Mouse (Mus musculus): ENCODE measurements around the gene Fbxl5.

The Fbxl5 gene

DNA sequence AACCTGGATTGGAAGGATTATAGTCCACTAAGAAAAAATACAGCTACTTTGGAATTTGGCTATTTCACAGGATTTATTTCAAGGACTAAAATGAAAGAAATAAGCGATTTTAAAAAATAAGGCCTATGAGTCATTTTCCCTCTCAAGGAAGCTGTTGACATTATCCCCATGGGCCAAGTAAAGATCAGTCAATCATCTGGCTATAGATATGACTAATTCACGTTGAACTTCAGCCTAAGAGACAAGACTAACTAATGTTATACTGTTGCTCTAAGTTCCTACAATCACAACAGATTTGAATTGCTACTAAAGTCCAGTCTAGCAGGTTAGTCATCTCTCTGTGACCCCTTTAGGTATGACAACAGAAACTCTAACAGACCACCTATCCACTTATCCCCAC, 37.4 kb downstream of the Fbxl5 start:
- no peak for DNase-seq (ENCODE audit: low read depth, low spot score)

DNA sequence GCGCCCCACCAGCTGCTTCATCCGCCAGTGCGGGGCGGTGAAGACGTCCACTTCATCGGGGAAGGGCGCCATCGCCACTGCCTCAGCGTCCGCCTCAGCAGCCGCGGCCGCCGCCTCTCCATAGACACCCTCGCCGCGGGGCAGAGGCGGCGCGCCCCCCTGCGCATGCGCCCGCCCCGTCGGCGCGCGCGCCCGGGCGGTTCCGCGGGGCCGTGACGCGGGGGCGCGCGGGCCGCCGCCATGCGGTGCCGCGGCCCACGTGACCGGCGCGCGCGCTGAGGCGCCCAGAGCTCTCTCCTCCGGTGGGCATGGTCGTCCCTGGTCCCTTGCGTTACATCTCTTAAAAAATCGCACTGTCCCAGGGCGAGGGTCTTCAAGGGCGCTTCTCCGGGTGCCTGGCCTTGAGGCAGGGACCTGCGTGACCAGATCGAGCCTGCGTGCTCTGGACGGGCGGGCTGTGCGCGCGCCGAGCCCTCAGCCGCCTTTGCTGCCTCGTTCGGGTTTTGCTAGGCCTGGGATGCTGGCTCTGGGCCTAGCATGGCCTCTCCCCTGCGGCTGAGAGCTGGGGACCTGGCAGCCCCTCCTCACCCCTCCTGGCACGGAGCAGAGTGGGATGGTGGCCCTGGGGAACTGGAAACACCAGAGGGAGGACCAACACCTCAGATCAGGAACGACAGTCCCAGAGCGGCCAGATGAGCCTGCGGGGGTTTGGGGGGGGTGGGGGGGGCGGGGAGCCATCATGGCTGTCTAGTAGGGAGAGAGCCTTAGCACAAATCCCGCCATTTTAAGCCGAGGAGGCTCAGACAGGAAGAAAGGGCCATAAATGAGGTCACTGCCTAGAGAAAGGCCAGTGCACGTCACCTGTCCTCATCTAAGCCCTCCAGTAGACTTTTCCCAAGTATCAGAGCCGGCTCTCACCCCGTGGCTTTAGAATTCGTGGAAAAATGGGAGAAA, 39.2 kb downstream of the Fbxl5 start:
- DNase-seq (ENCODE audit: low read depth, low spot score): peak; percentile 66

DNA sequence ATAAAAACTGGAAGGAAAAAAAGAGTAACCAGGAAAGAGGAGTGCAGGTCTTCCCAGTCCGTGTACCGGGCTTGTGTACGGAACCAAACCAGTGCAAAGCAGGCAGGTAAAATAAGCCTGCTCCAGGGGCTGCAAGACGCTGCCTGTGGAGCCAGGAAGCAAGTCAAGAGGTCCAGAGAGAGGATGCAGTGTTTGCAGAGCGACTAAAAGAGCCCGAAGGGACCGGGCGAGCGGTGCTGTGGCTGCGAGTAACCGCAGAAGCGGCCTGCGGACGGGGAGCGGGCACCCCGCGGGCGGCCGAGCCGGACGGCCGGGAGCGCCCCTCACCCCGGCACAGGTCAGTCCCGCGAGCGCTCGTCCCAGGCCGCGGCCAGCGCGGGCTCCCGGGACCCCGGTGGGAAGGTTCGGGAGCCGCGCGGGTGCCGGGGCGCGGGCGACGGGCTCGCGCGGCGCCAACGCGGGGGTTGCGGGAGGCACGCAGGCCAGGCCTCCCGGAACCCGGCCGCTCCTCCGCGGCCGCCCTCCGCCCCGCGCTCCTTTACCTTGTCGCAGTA, 39.9 kb downstream of the Fbxl5 start:
- DNase-seq (ENCODE audit: low read depth, low spot score): peak; percentile 17

DNA sequence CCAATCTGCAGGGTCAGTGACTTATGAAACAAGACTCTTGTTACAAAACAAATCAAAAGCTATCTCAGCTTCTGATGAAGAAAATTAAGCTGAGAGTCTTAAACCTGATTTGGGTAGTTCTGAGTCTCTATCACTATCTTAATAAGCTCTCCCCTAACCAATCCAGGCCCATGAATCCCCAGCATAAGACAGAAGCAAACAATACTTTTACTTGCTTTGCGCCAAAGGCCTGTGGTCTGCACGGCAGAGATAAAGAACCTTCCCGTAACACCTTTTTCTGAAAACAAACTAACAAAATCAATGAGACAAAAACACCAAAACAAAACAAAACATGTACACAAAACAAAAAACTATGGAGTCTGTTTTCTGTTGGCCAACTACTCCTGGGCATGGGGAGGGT, 42.9 kb downstream of the Fbxl5 start:
- no peak for DNase-seq (ENCODE audit: low read depth, low spot score)

DNA sequence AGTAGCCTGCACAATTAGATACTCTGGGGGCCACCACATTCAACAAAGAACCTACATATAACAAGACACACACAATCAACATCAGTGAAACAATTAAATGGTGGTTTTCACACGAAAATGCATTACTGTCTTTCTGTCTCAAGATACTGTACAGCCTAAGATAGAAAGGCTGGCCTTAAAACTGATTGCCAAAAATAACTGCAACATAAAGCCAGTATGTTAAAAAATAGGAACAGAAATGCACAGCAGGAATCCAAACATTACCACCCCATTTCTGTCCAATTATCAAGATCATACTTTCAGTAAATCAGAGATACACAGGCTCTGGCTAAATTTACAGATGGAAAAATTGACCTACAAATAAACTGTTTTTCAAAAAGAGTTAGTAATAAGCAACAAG, 44.4 kb downstream of the Fbxl5 start:
- DNase-seq (ENCODE audit: low read depth, low spot score): no peak

DNA sequence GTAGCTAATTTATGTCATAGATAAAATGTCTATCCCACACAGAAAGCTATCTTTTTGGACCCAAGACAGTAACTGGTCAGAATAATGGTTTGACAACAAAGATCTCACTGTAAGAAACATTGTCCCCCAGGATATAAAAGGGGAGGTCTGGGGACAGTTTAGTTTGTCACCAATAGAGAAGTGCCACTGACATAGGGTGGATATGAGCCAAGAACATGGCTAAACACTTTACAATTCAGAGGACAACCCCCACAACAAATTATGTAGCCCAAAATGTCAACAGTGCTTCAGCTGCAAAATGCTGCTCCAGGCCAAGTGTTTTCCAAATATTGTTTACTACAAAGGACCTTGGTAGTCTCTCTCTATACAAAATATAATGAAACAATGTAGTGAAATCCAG, 45.0 kb downstream of the Fbxl5 start:
- no peak for DNase-seq (ENCODE audit: low read depth, low spot score)

DNA sequence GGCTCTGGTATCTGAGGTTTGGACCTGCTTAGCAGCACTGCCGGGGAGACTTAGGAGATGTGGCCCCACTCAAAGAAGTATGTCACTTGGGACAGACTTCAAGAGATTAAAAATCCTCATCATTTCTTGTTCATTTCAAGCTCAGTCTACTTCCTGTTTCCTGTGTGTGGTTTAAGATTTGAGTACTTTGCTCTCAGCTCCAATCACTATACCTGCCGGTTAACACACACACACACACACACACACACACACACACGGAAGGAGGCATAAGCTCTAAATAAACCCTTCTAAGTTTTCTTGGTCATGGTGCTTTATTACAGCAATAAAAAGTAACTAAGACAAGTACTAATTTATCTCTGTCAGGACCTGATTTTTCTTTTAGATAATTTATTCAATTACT, 49.9 kb downstream of the Fbxl5 start:
- DNase-seq (ENCODE audit: low read depth, low spot score): no peak

DNA sequence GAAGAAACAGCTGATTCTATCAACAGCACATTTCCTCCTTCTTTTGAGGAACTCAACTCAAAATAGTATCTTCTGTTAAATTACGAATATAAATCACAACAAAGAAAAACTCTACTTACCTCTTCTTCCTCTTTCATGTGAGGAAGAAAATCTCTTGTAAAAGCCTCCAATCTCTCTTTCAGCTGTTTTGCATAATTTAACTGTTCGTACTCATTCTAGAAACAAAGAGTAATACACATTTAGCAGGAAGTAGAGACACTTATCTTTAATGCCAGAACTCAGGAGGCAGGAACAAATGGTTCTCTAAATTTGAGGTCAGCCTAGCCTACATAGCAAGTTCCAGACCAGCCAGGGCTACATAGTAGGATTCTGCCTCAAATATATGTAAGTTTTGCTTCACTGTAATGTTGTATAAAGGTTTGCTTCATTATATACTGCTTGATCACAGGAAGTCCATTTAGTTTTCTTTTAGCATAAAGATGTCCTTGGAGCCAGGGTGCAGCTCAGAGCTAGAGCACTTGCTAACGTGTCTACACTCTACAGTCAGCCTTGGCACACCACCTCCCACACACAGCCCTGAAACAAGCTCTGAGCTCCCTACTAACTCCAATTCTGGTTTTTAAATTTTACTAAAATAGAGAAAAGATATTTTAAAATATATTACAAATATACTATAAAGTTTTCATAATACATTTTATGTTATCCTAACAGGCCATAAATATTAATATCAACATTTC, 50.7 kb downstream of the Fbxl5 start:
- no peak for DNase-seq (ENCODE audit: low read depth, low spot score)

DNA sequence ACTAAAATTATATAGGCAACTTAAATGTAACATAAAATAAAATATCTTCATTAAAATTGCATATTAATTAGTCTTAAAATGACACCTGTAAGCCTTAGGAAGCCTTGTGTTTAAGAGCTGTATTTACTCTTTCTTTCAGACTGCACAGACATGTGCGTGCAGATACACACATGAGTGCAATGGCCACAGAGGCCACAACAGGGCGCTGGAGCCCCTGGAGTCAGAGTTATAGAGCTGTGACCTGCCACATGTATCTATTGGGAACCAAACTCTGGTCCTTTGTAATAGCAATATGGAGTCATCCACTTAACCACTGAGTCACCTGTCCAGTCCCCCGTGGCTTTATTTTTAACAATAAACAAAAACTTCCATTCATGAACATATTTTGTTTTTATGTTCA, 72.3 kb downstream of the Fbxl5 start:
- DNase-seq (ENCODE audit: low read depth, low spot score): no peak

DNA sequence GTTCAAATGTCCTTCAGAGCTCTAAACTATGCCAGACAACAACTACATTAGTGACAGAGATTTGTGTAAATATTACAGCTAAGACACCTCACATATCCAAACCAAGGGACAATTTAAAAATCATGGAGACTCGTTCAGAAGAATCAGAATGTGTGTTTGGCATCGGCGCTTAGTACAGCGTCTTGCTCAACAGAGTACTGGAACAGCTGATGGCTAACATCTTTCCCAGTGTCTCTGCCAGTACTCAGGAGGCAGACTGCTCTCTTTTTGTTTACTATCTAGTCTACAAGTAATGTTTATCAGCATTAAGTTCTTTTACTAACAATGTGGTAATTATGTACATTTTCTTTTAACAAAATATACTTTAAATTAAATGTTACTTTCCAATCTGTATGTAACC, 73.4 kb downstream of the Fbxl5 start:
- no peak for DNase-seq (ENCODE audit: low read depth, low spot score)

DNA sequence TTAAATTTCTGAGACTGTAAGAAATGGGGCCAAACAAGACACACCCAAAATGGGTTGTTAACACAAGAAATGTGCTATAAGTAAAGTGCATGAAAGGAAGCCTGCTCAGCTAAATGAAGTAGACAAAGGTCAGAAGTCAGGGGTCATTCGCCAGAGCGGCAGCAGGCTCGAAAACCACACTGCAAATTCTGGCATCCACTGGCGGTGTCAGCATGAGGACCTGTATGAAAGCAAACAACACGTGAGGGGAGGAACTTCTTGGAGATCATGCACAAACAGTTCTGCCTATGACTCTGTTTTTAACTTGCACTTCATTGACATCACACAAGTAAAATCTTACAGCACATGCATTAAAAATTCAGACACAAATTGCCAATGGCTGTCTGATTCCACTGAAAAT, 76.3 kb downstream of the Fbxl5 start:
- no peak for DNase-seq (ENCODE audit: low read depth, low spot score)

DNA sequence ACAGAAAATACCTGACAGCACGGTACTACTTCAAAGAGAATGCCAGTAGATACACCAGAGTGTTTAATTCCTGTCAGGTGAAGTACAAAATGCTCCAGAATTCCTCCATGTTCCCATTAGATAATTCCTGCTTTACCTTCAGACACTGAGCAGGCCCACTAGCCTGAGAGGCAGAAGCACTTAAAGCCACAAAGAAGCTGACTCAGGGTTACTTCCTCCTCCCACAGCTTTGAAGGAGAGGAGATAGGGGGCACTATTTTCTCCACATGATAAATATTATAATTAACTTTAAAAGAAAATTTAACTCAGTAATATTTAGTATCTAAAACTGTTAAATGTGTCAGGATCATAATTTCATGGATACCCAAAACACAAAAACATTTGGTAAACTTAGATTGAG, 77.3 kb downstream of the Fbxl5 start:
- no peak for DNase-seq (ENCODE audit: low read depth, low spot score)

DNA sequence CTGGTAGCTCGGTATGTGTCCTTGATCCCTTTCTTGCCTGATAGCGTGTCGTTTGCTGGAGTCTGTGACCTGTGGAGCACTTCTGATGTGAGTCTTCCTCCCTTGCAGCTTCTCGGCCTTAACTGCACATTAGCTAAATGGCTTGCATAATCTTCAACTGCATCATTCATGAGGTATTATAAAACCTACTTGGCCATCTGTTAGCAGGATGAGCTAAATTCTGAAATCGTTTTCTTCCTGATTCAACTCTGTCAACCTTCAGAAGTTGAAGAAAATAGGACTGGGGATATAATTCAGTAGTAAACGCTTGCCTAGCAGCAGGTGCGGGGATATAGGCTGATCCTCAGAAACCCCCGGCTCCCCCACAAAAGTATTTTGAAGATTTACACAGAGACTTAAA, 89.1 kb downstream of the Fbxl5 start:
- DNase-seq (ENCODE audit: low read depth, low spot score): no peak

DNA sequence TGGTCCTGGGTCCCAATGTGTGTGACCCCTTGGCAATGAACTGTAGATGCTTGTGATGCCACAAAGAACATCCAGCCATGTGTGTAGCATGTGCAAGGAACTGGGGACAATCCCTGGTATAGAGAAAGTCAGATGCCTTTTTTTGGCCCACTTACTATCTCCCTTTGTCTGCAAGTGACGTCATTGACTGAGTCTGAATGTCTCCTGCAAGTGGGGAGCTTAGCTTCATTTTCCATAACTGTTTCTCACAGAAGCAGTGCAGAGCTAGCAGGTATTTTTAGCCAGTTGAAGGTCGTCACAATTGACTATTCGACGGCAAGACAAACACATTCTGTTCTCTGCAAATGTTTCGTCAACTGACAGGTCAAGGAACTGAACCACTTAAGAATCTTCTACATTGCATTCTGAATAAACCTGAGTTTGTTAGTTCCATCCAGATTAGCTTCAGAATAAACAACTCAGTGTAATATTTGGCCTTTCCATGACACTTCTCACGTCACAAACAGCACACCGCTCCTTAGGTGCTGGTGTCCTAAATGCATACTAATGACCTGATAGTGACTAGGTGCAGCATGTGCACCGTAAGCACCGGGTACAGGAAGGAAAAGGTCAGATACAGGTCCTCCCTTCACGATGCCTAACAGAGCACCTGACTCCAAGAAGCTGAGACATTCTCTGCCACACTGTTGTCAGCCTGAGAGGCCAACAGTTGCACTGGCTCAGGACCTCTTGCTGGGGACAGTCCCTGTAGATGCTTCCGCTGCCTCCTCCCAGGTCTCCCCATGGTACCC, 92.9 kb downstream of the Fbxl5 start:
- no peak for DNase-seq (ENCODE audit: low read depth, low spot score)

DNA sequence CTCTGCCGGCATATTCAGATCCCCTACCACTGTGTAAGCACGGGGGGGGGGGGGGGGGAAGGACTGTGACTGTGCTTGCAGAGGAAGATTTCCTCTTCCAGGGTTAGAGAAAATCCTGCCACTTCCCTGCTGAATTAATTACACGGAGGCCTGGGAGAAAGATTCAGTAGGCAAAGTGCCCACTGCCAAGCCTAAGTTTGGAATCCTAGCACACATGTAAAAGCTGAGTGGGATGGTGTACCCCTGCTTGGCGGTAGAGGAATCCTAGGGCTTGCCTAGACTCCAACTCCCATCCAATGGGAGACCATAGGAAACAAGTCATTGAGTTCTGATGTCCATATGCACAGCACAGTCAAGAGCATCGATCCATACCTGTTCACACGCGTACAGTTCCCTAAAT, 97.6 kb downstream of the Fbxl5 start:
- no peak for DNase-seq (ENCODE audit: low read depth, low spot score)

DNA sequence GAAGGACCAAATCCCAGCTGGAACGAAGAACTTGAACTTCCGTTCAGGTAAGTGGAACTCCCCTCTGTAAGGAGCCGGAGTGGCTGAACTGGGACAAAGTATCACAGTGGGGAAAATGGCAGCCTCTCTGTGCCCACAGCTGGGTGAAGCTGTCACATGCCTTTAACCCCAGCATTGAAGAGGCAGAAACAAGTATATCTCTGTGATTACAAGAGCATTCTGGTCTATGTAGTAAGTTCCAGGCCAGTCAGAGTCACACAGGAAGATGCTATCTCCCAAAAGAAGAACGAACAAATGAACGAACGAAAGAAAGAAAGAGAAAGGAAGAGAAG, 99.0 kb downstream of the Fbxl5 start:
- DNase-seq (ENCODE audit: low read depth, low spot score): no peak

DNA sequence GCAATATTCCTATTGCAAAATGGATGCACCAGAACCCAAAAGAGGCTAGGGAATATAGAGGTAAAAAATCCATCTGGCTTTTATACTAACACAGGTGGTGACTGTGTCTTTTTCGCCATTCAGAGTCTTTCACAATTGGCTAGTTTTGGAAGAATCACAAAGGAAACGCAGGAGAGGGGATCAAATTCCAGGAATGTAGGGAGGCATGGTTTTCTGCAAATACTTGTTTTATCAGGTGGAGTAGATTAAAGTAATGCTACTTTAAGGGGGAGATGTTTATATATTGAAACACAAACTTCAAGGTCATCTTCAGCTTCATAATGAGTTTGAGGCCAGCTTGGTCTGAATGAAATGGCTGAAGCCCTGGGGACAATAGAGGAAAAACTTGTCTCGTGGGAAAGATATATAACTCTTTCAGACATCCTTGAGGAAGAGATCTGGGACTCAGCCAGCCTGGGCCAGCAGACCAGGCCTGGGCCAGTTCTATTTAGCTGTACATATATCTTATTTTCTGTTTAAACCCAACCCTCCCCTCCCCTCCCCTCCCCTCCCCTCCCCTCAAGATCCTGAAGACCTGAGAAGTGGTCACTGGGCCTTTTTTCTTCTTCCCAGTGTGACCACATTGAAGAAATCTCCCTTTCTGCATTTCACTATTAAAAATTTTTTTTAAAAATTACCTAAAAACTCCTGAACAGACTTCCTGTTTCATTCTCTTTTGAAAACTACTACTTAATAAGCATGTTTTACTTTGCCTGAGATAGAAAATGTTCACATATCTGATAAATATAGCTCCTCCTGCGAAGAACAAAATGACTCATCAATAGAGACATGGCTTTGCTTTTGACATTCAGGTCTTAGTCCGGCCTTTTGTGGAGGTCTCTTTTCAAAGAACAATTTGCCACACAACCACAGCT, 99.6 kb downstream of the Fbxl5 start:
- DNase-seq (ENCODE audit: low read depth, low spot score): no peak

DNA sequence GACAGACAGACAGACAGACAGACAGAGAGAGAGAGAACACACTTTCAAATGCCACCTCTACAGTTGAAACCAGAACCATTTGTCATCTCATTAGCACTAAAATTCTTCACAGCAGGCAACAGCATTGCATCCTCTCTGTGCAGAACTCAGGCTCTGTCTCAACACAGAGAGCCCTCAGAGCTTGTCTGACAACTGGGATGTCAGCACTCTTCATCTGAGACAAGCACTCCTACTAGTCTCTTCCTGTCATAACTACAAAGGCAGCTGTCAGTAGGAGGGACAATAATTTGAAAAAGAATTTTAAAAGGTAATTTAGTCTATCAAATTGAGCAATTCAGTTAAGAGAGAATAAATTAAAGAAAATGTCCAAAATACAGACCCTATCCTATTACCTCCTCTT, 122.2 kb downstream of the Fbxl5 start:
- no peak for DNase-seq (ENCODE audit: low read depth, low spot score)

DNA sequence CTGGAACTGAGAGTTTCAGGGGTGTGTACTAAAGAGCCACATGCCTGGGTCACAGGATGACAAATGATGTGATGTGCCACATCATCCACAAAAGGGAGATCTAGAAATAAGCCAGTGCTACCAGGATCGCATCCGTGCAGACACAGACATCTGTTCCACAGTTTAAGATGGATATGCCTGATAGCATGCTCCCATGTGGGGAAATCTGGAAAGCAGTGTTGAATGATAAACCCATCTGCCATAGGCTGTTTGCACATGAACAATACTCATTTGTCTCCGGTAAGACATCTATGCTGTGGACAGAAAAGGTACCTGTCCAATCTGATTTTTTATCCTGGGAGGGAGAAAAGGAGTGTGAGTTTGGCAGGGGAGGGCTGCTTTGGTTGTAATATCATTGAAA, 124.3 kb downstream of the Fbxl5 start:
- DNase-seq (ENCODE audit: low read depth, low spot score): no peak

All from c-Kit-negative CD71-positive TER-119-positive erythroid progenitor cells, embryonic 14.5 days (primary cell).